Mouse (Mus musculus): ENCODE data around the gene Ltb4r1. TPM values are rescaled to one million over a fixed set of nuclear protein-coding genes. Genes with fewer than 3 reads are reported as not detected.

Gene Ltb4r1
- total and polyA plus RNA-seq, 3 experiments, result 0.21 to 0.33 TPM; not detected in 1

DNA sequence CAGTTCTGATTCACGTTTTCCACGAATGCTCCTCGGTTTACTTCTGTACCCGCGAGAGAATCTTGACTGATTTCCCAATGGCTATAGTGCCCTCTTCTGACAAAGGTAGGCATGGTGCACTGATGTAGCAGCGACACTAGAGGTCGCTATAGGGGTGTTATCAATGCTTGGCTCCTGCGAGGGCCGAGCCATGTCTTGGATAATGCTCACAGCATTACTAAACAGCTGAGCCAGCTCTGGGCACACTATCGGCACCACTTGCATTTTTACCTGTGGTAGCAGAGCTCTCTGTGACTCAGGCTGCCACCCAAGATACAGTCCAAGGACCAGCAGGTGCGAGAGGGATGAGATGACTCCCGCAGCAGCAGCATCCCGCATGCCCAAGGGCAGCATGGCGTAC is 15.5 kb downstream of the Ltb4r1 start:
- dilution Hi-C loops (cut with MboI; ENCODE audit: extremely low pct_ligation_motif_present, extremely low pct_unique_long_range_greater_than_20kb, low sequenced_read_pairs) (no loop called here), in situ Hi-C loops (cut with MboI; ENCODE audit: low pct_ligation_motif_present, low pct_unique_long_range_greater_than_20kb, low sequenced_read_pairs) (no loop called here)
- H3K9me3 ChIP-seq (replicated peaks; ENCODE audit: low read length), result no peaks in the 10 kb centered on the region
- peak; percentile 81 for DNase-seq (ENCODE audit: extremely low read depth)
- no peak overlapping the region for H3K9ac ChIP-seq (ENCODE audit: insufficient read depth, low read depth)
- no peaks in the 10 kb centered on the region for H3K79me2 ChIP-seq (replicated peaks; ENCODE audit: control insufficient read depth, extremely low read depth, insufficient read depth, poor library complexity, severe bottlenecking)
- TF ChIP-seq CHD1 (IDR thresholded peaks at IDR 0.05; ENCODE audit: low read depth, low read length) (no peak), CHD2 (IDR thresholded peaks at IDR 0.05; ENCODE audit: low read length) (0 out of 2 replicates have a peak, but pooled peaks have one; percentile 16), EP300 (IDR thresholded peaks at IDR 0.05; ENCODE audit: low read length) (no peak), JUND (conservative IDR thresholded peaks at IDR 0.05; ENCODE audit: low read depth, low read length) (peak; percentile 69), MEF2A (IDR thresholded peaks at IDR 0.05; ENCODE audit: borderline replicate concordance, low read depth, low read length) (no peak), TCF12 (IDR thresholded peaks at IDR 0.05; ENCODE audit: low read depth, low read length) (0 out of 2 replicates have a peak, but pooled peaks have one; percentile 16), SIN3A (IDR thresholded peaks at IDR 0.05; ENCODE audit: low read length) (no peak), MXI1 (IDR thresholded peaks at IDR 0.05; ENCODE audit: low read depth, low read length) (no peak), ZNF384 (IDR thresholded peaks at IDR 0.05; ENCODE audit: low read depth, low read length) (0 out of 2 replicates have a peak, but pooled peaks have one; percentile 7), RCOR1 (conservative IDR thresholded peaks at IDR 0.05; ENCODE audit: low read depth, low read length) (no peak), USF2 (conservative IDR thresholded peaks at IDR 0.05; ENCODE audit: low read depth, low read length) (no peak), CTCF (conservative IDR thresholded peaks at IDR 0.05 in 1 of 2, IDR thresholded peaks at IDR 0.05 in 1 of 2; ENCODE audit: low read depth in 2 of 2, low read length in 2 of 2) (peak; percentile 97 to 100), ZC3H11A (IDR thresholded peaks at IDR 0.05; ENCODE audit: low read depth, low read length) (peak; percentile 53), USF1 (IDR thresholded peaks at IDR 0.05; ENCODE audit: low read depth, low read length) (no peak), ZKSCAN1 (IDR thresholded peaks at IDR 0.05; ENCODE audit: borderline replicate concordance, low read depth, low read length) (no peak), POLR2AphosphoS2 (IDR thresholded peaks at IDR 0.05; ENCODE audit: low read depth, low read length) (no peak), HCFC1 (IDR thresholded peaks at IDR 0.05; ENCODE audit: low read depth, low read length) (no peak), ZMIZ1 (IDR thresholded peaks at IDR 0.05; ENCODE audit: low read depth, low read length) (no peak), KAT2A (IDR thresholded peaks at IDR 0.05; ENCODE audit: insufficient replicate concordance, low read length) (no peak), NRF1 (IDR thresholded peaks at IDR 0.05; ENCODE audit: low read depth, low read length) (0 out of 2 replicates have a peak, but pooled peaks have one; percentile 19), BHLHE40 (IDR thresholded peaks at IDR 0.05; ENCODE audit: low read depth, low read length) (no peak), UBTF (IDR thresholded peaks at IDR 0.05; ENCODE audit: low read depth, low read length) (no peak), PAX5 (IDR thresholded peaks at IDR 0.05; ENCODE audit: low read length) (no peak), ETS1 (conservative IDR thresholded peaks at IDR 0.05; ENCODE audit: low read depth, low read length) (no peak), RAD21 (IDR thresholded peaks at IDR 0.05; ENCODE audit: low read depth, low read length) (peak; percentile 73), MAZ (IDR thresholded peaks at IDR 0.05; ENCODE audit: low read depth, low read length) (no peak), SMC3 (IDR thresholded peaks at IDR 0.05; ENCODE audit: low read depth, low read length) (peak; percentile 83), ELF1 (IDR thresholded peaks at IDR 0.05; ENCODE audit: low read depth, low read length) (peak; percentile 42; the same call in 1 of the 2 replicates), TBP (conservative IDR thresholded peaks at IDR 0.05; ENCODE audit: low read depth, low read length) (no peak), GABPA (IDR thresholded peaks at IDR 0.05; ENCODE audit: insufficient replicate concordance, low read depth, low read length) (no peak), POLR2A (IDR thresholded peaks at IDR 0.05; ENCODE audit: low read depth, low read length) (no peak), IRF4 (IDR thresholded peaks at IDR 0.05; ENCODE audit: low read depth, low read length) (peak; percentile 48; the same call in 1 of the 2 replicates), MYC (IDR thresholded peaks at IDR 0.05; ENCODE audit: low read depth, low read length) (peak; percentile 65; the same call in 1 of the 2 replicates), MAX (IDR thresholded peaks at IDR 0.05; ENCODE audit: low read length) (peak; percentile 62), JUN (IDR thresholded peaks at IDR 0.05; ENCODE audit: insufficient read depth, low read depth, low read length) (no peak), NELFE (IDR thresholded peaks at IDR 0.05; ENCODE audit: low read depth, low read length) (peak; percentile 89; the same call in 1 of the 2 replicates), MAFK (IDR thresholded peaks at IDR 0.05; ENCODE audit: insufficient replicate concordance, low read length) (peak; percentile 24; the same call in 1 of the 2 replicates), E2F4 (IDR thresholded peaks at IDR 0.05; ENCODE audit: insufficient replicate concordance, low read depth, low read length) (no peak)
- H3K27ac ChIP-seq (ENCODE audit: insufficient read depth, low read depth), result no peak overlapping the region
- H3K27me3 ChIP-seq (replicated peaks), result peaks cover 59% of the 10 kb centered on the region
- H3K36me3 ChIP-seq (replicated peaks in 1 of 2; ENCODE audit: control insufficient read depth in 1 of 2, insufficient read depth in 1 of 2, low read length in 1 of 2), result no peaks in the 10 kb centered on the region
- peaks cover 0 to 8% of the 10 kb centered on the region in 2 experiments; a peak in 1 of 4 replicates for H3K4me1 ChIP-seq (ENCODE audit: control insufficient read depth in 1 of 2, insufficient read depth in 2 of 2)
- H3K4me3 ChIP-seq (replicated peaks in 1 of 3; ENCODE audit: low read depth in 2 of 3, low read length in 2 of 3, poor library complexity in 1 of 3), result no peak overlapping the region
- H3K4me2 ChIP-seq (ENCODE audit: insufficient read depth, low read depth, poor library complexity, severe bottlenecking), result 0 out of 2 replicates have a peak overlapping the region, but pooled peaks have one; percentile 33

Data from CH12.LX (cell line).